Mouse (Mus musculus) heart, embryonic 14.5 days (tissue): Measurements from ENCODE around the gene Tat. TPM values are rescaled to one million over a fixed set of nuclear protein-coding genes. Genes with fewer than 3 reads are reported as not detected.

Experiments
- ATAC-seq: fragments of 200-750 bp; cut with Nextera tagmentation; 2 replicates; pipeline ENCODE4 v1.8.0; 2017; ENCODE audit warnings: low read depth, moderate TSS enrichment; ENCODE audit not compliant: insufficient number of reproducible peaks, insufficient read depth, low FRiP score
- H3K27ac ChIP-seq, 2 experiments: fragments of 200-500 bp in 1 of 2; fragments of 300-500 bp in 1 of 2; sonication (generic) in 1 of 2; replicated peaks in 1 of 2; 2 replicates each; pipeline ENCODE4 v1.5.1; 2012 to 2014; ENCODE audit warnings: low read depth in 2 of 2, low read length in 2 of 2, control low read depth in 1 of 2, mild to moderate bottlenecking in 1 of 2, mixed read lengths in 1 of 2; ENCODE audit not compliant: control insufficient read depth in 1 of 2, insufficient read depth in 1 of 2
- H3K27me3 ChIP-seq: fragments of 300-500 bp; sonication (generic); 2 replicates; pipeline ENCODE4 v1.6.1; 2014; ENCODE audit warnings: mild to moderate bottlenecking, low read length, control low read depth; ENCODE audit not compliant: control insufficient read depth, insufficient read depth
- H3K36me3 ChIP-seq: fragments of 300-500 bp; sonication (generic); 2 replicates; pipeline ENCODE4 v1.6.1; 2014; ENCODE audit warnings: mild to moderate bottlenecking, control low read depth, low read length, mixed read lengths; ENCODE audit not compliant: control insufficient read depth, insufficient read depth
- H3K4me1 ChIP-seq, 2 experiments: fragments of 200-500 bp in 1 of 2; fragments of 300-500 bp in 1 of 2; sonication (generic) in 1 of 2; 2 replicates each; pipeline ENCODE4 v1.6.1; 2012 to 2014; ENCODE audit warnings: low read length in 2 of 2, control low read depth in 1 of 2, mixed read lengths in 1 of 2; ENCODE audit not compliant: control insufficient read depth in 2 of 2, insufficient read depth in 2 of 2
- H3K4me2 ChIP-seq: fragments of 300-500 bp; sonication (generic); 2 replicates; pipeline ENCODE4 v1.6.1; 2014; ENCODE audit warnings: mild to moderate bottlenecking, low read length
- H3K4me3 ChIP-seq, 2 experiments: fragments of 200-500 bp in 1 of 2; fragments of 300-500 bp in 1 of 2; sonication (generic) in 1 of 2; 2 replicates each; pipeline ENCODE4 v1.5.1; 2012 to 2014; ENCODE audit warnings: low read length in 2 of 2, mild to moderate bottlenecking in 2 of 2, control low read depth in 1 of 2, low read depth in 1 of 2, moderate library complexity in 1 of 2; ENCODE audit not compliant: control insufficient read depth in 1 of 2, insufficient read depth in 1 of 2
- H3K9ac ChIP-seq: fragments of 300-500 bp; sonication (generic); 2 replicates; pipeline ENCODE4 v1.6.1; 2014; ENCODE audit warnings: mild to moderate bottlenecking, low read length
- H3K9me3 ChIP-seq: fragments of 300-500 bp; sonication (generic); 2 replicates; pipeline ENCODE4 v1.6.1; 2016; ENCODE audit warnings: low read length, control low read depth; ENCODE audit not compliant: control insufficient read depth
- WGBS: fragments of 180-500 bp; shearing (Covaris S2); extraction: QIAGEN DNeasy Blood & Tissue Kit; methylation state at CpG from one replicate; pipeline ENCODE4 v1.1.7; 2014; 5-methylcytosine and 5-hydroxymethylcytosine counted together
- polyA plus RNA-seq: library from polyadenylated mRNA; unstranded; fragments of >200 nt; fragmentation: Nextera tagmentation; extraction: Ambion mirVana; gene quantifications from 2 replicates; pipeline ENCODE4 v1.2.1, GENCODE M21; 2014

The Tat gene
- polyA plus RNA-seq, 1 experiment from 2014 or later = not detected

GRCm38 (mm10) chr8:109952171-109952570 is 38.1 kb upstream of the Tat start:
- H3K9me3 ChIP-seq = no peaks in the 10 kb centered on the region
- WGBS = 57% methylated on average over 7 of the region's 7 CpGs

DNA sequence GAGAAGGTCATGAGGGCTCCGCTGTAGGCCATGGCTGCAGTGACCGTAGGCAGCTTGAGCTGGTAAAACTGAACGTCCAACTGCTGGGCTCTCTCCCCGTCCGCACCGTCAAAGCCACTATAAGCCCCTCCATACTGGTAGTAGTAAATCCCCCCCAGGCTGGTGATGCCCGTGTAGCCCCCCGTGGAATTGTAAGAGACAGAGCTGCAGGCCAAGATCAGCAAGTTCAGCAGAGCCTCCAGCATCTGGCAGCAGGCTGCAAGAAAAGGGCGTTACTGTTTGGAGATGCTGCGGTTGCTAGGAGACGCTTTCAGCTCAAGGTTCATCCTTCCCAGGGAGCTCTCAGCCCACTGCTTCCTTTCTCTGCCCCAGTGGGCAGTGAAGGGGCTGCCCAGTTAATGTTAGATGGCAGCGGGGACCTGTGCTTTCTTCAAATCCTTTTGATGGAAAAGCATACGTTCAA is 35.7 kb upstream of the Tat start:
- no peak overlapping the region for H3K4me3 ChIP-seq
- ATAC-seq = no peak
- H3K9me3 ChIP-seq = no peaks in the 10 kb centered on the region
- no peak overlapping the region for H3K27ac ChIP-seq
- WGBS = 59% methylated on average over 13 of the region's 13 CpGs
- H3K9ac ChIP-seq = no peak overlapping the region
- H3K4me2 ChIP-seq = no peak overlapping the region
- peaks cover 8 to 15% of the 10 kb centered on the region in 2 experiments for H3K4me1 ChIP-seq
- H3K36me3 ChIP-seq = no peaks in the 10 kb centered on the region
- H3K27me3 ChIP-seq = peaks cover 13% of the 10 kb centered on the region

More at GRCm38 (mm10) chr8:109952171-109952570, 38.1 kb upstream of the Tat start:
- Histone ChIP-seq H3K27ac (no peak overlapping the region), H3K4me3 (no peak overlapping the region), H3K4me1 (peaks cover 2 to 3% of the 10 kb centered on the region in 2 experiments; a peak in 3 of 4 replicates), H3K27me3 (peaks cover 26% of the 10 kb centered on the region), H3K36me3 (no peaks in the 10 kb centered on the region), H3K9ac (no peak overlapping the region), H3K4me2 (no peak overlapping the region)
- no peak for ATAC-seq

DNA sequence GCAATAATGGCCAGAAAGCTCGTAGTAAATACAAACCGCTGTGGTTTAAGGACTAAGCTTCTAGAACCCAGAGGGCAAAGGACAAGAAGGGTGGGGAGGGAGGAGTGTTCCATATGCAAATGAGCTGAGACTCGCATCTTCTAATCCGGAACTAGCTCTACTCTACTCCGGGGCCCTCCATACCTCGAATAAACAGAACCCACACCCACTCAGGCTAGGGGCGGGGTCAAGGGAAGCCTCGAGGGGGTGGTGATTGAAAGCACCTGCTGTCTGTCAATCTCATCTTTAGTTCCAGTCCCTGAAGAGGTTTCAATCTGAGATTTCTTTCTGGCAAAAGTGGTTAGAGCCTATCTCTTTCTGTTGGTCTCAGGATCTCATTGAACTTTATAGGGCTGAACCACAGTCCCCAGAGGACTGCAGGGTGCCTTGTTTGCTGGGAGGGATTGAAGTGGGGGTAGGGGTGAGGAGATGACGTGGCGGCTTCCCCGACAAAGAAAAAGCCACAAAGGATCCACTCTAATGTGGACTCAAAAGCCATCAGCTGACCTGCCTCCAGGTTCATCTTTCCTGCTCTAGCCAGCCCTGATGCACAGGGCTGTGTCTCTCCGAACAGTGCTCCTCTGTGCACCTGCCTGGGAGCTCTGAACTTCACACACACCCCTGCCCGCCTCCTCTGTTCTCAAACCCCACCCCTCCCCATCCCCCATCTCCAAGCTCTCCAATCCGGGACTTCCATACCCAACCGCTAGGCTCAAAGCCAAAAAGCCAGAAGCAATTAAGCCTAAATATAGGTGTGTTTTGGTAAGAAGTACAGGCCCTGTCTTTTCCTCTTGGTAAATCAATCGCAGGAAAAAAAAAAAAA is 32.8 kb upstream of the Tat start:
- H3K27me3 ChIP-seq = peaks cover 26% of the 10 kb centered on the region
- H3K27ac ChIP-seq = no peak overlapping the region
- no peak overlapping the region for H3K9ac ChIP-seq
- H3K4me2 ChIP-seq = peak overlapping the region; percentile 52
- H3K36me3 ChIP-seq = no peaks in the 10 kb centered on the region
- no peak overlapping the region for H3K4me3 ChIP-seq
- no peak for ATAC-seq
- 9% methylated on average over 16 of the region's 16 CpGs for WGBS
- H3K9me3 ChIP-seq = no peaks in the 10 kb centered on the region
- peaks cover 8 to 19% of the 10 kb centered on the region in 2 experiments for H3K4me1 ChIP-seq

DNA sequence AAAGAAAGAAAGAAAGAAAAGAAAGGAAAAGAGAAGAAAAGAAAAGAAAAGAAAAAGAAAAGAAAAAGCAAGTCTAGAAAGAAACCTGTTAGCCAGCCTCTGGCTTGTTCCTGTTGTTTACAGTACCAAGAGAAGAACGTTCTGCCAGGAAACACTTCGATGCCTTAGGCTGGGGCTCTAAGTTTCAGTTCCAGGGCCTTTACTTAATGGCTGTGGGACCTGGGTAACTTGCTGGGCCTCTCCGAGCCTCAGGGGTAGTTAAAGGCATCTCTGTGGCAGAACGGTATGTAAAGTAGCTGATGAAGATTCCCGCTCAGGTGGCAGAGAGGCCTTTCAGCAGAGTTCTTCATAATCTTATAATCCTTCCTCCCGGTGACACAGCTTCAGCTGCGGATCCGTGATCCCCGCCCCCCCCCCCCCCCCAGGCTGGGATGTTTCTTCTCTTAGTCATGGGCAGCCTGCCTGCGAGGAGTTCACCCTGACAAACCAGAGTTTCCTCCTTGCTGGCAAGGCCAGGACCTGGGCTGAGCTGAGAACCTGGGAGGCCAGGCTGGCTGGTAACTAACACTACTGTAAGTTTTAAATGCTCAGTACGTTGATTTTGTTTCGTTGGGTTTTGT is 32.1 kb upstream of the Tat start:
- peak overlapping the region; percentile 52 for H3K4me2 ChIP-seq
- H3K9me3 ChIP-seq = no peaks in the 10 kb centered on the region
- no peaks in the 10 kb centered on the region for H3K36me3 ChIP-seq
- no peak overlapping the region for H3K4me3 ChIP-seq
- peaks cover 34% of the 10 kb centered on the region for H3K27me3 ChIP-seq
- peak overlapping the region; percentile 54 for H3K9ac ChIP-seq
- no peak for ATAC-seq
- 19% methylated on average over 12 of the region's 12 CpGs for WGBS
- peaks cover 11 to 22% of the 10 kb centered on the region in 2 experiments for H3K4me1 ChIP-seq
- H3K27ac ChIP-seq = peak overlapping the region; percentile 59 to 68

- Histone ChIP-seq H3K4me2 (no peak overlapping the region), H3K9me3 (no peaks in the 10 kb centered on the region), H3K27me3 (peaks cover 42% of the 10 kb centered on the region), H3K36me3 (no peaks in the 10 kb centered on the region), H3K4me3 (no peak overlapping the region), H3K4me1 (peaks cover 13 to 27% of the 10 kb centered on the region in 2 experiments), H3K9ac (no peak overlapping the region), H3K27ac (no peak overlapping the region)
- ATAC-seq = no peak
- WGBS = 90% methylated on average over 4 of the region's 4 CpGs
These were observed 31.1 kb upstream of the Tat start for GRCm38 (mm10) chr8:109959112-109959511.

GRCm38 (mm10) chr8:109961693-109962367 is 28.4 kb upstream of the Tat start, which contains the start of gene Marveld3:
Gene Marveld3 (minus strand): TSS chr8:109962203.
- no peaks in the 10 kb centered on the region for H3K9me3 ChIP-seq
- 4% methylated on average over 64 of the region's 64 CpGs for WGBS
- H3K4me1 ChIP-seq = peaks cover 13 to 27% of the 10 kb centered on the region in 2 experiments
- peak within 1 kb of the TSS; percentile 26; the same call in 1 of the 2 replicates for H3K9ac ChIP-seq
- ATAC-seq = 0 out of 2 replicates have a peak, but pooled peaks have one; percentile 56
- peaks cover 44% of the 10 kb centered on the region for H3K27me3 ChIP-seq
- H3K27ac ChIP-seq = no peak within 1 kb of the TSS
- no peaks in the 10 kb centered on the region for H3K36me3 ChIP-seq
- peak within 1 kb of the TSS; percentile 84 for H3K4me2 ChIP-seq
- peak within 1 kb of the TSS; percentile 38 to 45 for H3K4me3 ChIP-seq

GRCm38 (mm10) chr8:109962896-109963295 is 27.3 kb upstream of the Tat start:
- Histone ChIP-seq H3K4me3 (no peak overlapping the region), H3K36me3 (no peaks in the 10 kb centered on the region), H3K9me3 (no peaks in the 10 kb centered on the region), H3K4me2 (0 out of 2 replicates have a peak overlapping the region, but pooled peaks have one; percentile 18), H3K4me1 (peaks cover 9 to 18% of the 10 kb centered on the region in 2 experiments), H3K27ac (no peak overlapping the region), H3K27me3 (peaks cover 44% of the 10 kb centered on the region), H3K9ac (no peak overlapping the region)
- no peak for ATAC-seq
- 68% methylated on average over 9 of the region's 9 CpGs for WGBS
